Mouse (Mus musculus) hindbrain, embryonic 14.5 days (tissue): ENCODE results near the gene Cers4. TPM values are rescaled to one million over a fixed set of nuclear protein-coding genes. Genes with fewer than 3 reads are reported as not detected.

ENCODE experiments used
- ATAC-seq: fragments of 200-750 bp; cut with Nextera tagmentation; 2 replicates; pipeline ENCODE4 v1.8.0; 2017; ENCODE audit warnings: moderate number of reproducible peaks, mild to moderate bottlenecking, moderate TSS enrichment, moderate library complexity; ENCODE audit not compliant: low FRiP score
- DNase-seq: peaks from one replicate; pipeline ENCODE4 v3.0.0-alpha.2; 2015; ENCODE audit warnings: low spot score
- H3K27ac ChIP-seq: fragments of 300-500 bp; sonication (generic); 2 replicates; pipeline ENCODE4 v1.5.1; 2014; ENCODE audit warnings: mild to moderate bottlenecking, moderate library complexity
- H3K27me3 ChIP-seq: fragments of 300-500 bp; sonication (generic); 2 replicates; pipeline ENCODE4 v1.6.1; 2014; ENCODE audit warnings: mild to moderate bottlenecking, low read length, mixed read lengths; ENCODE audit not compliant: control insufficient read depth, insufficient read depth
- H3K36me3 ChIP-seq: fragments of 300-500 bp; sonication (generic); replicated peaks from 2 replicates; pipeline ENCODE4 v1.6.1; 2014; ENCODE audit not compliant: control insufficient read depth, insufficient read depth
- H3K4me1 ChIP-seq: fragments of 300-500 bp; sonication (generic); replicated peaks from 2 replicates; pipeline ENCODE4 v1.6.1; 2014; ENCODE audit warnings: antibody characterized with exemption, low read length, mixed read lengths; ENCODE audit not compliant: control insufficient read depth, insufficient read depth
- H3K4me2 ChIP-seq: fragments of 300-500 bp; sonication (generic); replicated peaks from 2 replicates; pipeline ENCODE4 v1.6.1; 2014; ENCODE audit warnings: mild to moderate bottlenecking, moderate library complexity
- H3K4me3 ChIP-seq: fragments of 300-500 bp; sonication (generic); replicated peaks from 2 replicates; pipeline ENCODE4 v1.5.1; 2014; ENCODE audit warnings: mild to moderate bottlenecking, low read length
- H3K9ac ChIP-seq: fragments of 300-500 bp; sonication (generic); 2 replicates; pipeline ENCODE4 v1.6.1; 2014
- H3K9me3 ChIP-seq: fragments of 300-500 bp; sonication (generic); 2 replicates; pipeline ENCODE4 v1.6.1; 2016; ENCODE audit warnings: low read length; ENCODE audit not compliant: control insufficient read depth
- WGBS: fragments of 180-500 bp; shearing (Covaris S2); extraction: QIAGEN DNeasy Blood & Tissue Kit; methylation state at CpG from one replicate; pipeline ENCODE4 v1.1.7; 2014; 5-methylcytosine and 5-hydroxymethylcytosine counted together
- polyA plus RNA-seq: library from polyadenylated mRNA; unstranded; fragments of >200 nt; fragmentation: Nextera tagmentation; extraction: Ambion mirVana; gene quantifications from 2 replicates; pipeline ENCODE4 v1.2.1, GENCODE M21; 2014

Gene Cers4
- polyA plus RNA-seq, 1 experiment from 2014 or later = 52.7 TPM

DNA sequence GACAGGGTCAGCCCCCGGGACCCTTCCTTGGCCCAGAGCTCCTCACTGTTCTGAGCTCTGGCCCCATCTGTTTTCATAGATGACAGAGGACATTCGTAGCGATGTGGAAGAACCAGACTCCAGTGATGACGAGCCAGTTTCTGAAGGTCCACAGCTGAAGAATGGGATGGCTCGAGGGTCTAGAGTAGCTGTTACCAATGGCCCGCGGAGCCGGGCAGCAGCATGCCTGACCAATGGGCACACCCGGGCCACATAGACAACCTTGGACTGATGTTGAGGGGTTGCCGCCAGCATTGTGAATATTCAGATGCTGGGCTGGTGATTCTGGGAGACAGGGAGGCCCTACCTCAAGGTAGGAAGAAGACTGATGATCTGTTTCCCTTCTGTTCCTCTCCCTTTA lies 30.7 kb downstream of the Cers4 start:
- H3K9me3 ChIP-seq = no peaks in the 10 kb centered on the region
- no peak overlapping the region for H3K27ac ChIP-seq
- DNase-seq = no peak
- no peak overlapping the region for H3K9ac ChIP-seq
- H3K4me1 ChIP-seq = no peaks in the 10 kb centered on the region
- no peak overlapping the region for H3K4me3 ChIP-seq
- H3K4me2 ChIP-seq = no peak overlapping the region
- H3K36me3 ChIP-seq = peaks cover 59% of the 10 kb centered on the region
- 92% methylated on average over 10 of the region's 10 CpGs for WGBS
- H3K27me3 ChIP-seq = no peaks in the 10 kb centered on the region
- ATAC-seq = no peak

Other genes with a start within 250 kb of the Cers4 start
- gene Tgfbr3l, start 244.8 kb upstream of the Cers4 start, polyA plus RNA-seq = 2.5 and 3.3 TPM in 2 replicates
- gene Snapc2, start 239.9 kb upstream of the Cers4 start, polyA plus RNA-seq = 62.3 and 65.1 TPM in 2 replicates
- gene Ctxn1, start 233.8 kb upstream of the Cers4 start, polyA plus RNA-seq = 219 and 235 TPM in 2 replicates
- 49.1 and 51.8 TPM in 2 replicates for gene Timm44, start 217.1 kb upstream of the Cers4 start, polyA plus RNA-seq
- 15.6 and 16.8 TPM in 2 replicates for gene Ccl25, start 167.8 kb upstream of the Cers4 start, polyA plus RNA-seq
- 114 and 134 TPM in 2 replicates for gene Elavl1, start 167.6 kb upstream of the Cers4 start, polyA plus RNA-seq
- 18.6 and 18.8 TPM in 2 replicates for gene Zfp958, start 120.1 kb downstream of the Cers4 start, polyA plus RNA-seq